Mouse (Mus musculus): ENCODE data around the gene Olfr98. TPM values are rescaled to one million over a fixed set of nuclear protein-coding genes. Genes with fewer than 3 reads are reported as not detected.

The Olfr98 gene
- polyA plus RNA-seq (2014; fragmentation: Illumina TruSeq; extraction: RNeasy Lipid Tissue Mini Kit (QIAGEN cat#74804); ENCODE audit: low read depth, low replicate concordance) = not detected

DNA sequence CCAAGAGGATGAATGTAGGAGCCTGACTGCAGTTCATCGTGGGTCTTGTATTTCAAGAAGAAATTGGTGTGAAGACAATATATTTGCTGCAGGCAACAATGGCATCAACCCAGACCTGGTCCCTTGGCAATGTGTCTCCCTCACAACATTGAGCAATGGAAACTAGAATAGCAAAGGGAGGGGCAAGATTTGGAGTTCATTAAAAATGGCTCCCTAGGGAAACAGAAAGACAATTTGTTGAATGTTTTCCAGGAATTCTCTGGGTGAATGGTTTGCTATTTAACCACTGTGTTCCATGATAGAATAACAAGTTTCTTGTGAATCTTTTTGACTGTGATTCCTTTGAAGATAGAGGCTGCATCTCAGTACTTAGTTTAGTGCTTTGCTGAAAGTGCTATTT lies at the start of gene Olfr98:
Gene Olfr98 (minus strand): TSS at position 124 of the 400 bp plus-strand sequence.

DNA sequence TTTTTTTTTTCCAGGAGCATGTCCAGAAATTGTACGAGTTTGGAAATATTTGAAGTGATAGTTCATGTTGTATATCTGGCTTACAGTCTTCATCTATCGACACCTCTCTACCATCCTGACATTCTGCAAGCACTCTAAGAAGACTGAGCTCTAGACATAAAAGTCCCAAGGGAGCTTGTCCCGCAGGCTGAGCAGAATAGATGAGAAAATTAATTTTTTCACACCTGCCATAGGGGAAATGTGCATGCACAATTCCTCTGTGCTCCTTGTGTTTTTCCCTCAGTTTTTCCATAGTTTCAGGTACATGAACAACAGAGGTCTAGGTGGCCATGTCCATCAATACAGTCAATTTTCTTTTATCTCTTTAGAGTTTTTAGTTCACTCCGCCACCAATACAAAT lies 40.7 kb upstream of the Olfr98 start, which contains the start of gene Olfr101:
Gene Olfr101 (minus strand): TSS at position 101 of the 400 bp plus-strand sequence.

DNA sequence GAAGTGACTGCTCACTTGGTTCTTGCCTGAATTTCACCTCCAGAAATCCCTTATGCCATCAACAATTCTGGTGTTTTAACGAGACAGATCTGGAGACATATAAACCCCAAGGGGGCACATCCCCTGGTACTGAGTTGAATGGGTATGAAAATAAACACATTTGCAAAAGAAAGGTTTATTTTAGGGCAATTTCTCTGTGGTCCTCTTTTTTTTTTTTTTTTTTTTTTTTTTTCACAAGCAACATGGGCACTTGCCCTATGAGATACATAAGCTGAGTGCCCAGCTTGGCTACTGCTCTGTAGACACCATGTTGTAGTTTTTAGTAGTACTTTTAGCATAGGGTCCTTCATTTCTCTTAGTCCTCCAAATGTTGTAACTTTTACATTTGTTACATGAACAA lies 19.8 kb upstream of the Olfr98 start, which contains the start of gene Olfr99:
Gene Olfr99 (minus strand): TSS at position 101 of the 400 bp plus-strand sequence.

DNA sequence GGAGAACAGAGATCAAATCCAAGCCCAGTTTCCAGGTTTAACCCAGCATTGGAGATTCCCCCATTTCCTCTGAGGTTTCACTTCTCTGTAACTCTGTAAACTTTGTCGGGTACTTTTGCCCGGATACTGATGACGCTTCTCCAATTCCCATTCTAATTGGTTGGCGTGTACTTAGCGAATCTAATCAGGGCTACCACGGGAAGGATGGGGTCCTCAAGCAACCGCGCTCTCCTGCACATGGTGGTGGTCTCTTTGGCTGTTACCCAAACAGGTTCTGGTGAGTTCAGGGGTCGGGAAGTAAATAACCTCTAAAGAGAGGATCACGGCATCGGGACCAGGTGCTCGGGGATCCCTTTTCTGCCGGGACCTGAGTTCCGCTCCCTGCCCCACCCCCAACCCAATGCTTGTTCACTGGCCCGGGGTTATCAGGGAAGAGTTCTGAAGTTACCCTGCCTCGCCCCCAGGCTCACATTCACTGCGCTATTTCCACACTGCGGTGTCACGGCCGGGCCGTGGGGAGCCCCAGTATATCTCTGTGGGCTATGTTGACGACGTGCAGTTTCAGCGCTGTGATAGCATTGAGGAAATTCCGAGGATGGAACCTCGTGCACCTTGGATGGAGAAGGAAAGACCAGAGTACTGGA lies 6.6 kb upstream of the Olfr98 start, which contains the start of gene H2-M3:
Gene H2-M3 (plus strand): TSS at position 163 of the 644 bp plus-strand sequence.

DNA sequence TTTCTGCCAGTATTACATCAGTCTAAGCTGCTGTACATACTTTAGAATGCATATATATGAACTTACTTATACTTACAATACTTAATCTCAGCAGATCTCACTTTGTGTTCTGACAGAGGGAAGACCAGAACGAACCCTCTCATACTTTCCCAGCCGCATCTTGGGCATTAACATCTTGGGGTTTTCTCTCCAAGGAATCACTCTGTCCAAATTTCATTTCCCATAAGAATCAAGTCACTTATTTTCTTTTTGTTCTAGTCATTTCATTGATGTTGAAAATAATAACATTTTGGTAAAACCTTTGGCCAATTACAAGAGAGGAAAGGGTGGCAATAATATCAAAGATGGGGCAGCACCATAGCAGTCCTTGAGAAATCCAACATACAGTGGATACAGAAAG lies 26.3 kb downstream of the Olfr98 start, which contains the start of gene Olfr97:
Gene Olfr97 (minus strand): TSS at position 101 of the 400 bp plus-strand sequence.

DNA sequence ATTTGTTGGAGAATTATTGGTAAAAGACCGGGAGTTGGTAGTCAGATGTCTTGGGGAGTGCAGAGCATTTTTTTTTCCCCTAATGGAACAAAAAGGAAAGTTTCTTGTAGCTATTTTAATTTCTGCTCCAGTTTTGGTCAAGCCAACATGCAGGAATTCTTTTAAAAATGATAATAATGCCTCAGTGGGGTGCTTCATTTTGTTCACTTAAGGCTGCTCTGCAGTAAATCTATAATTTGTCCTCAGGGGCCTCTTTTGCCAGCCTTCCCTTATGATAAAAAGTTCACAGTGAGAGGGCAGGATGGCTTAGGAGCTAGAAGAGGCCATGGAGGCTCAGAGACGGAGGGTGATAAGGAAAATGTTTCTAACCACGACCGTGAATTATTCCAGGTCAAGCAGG lies 43.7 kb downstream of the Olfr98 start, which contains the start of gene Olfr96:
Gene Olfr96 (plus strand): TSS at position 301 of the 400 bp plus-strand sequence.

DNA sequence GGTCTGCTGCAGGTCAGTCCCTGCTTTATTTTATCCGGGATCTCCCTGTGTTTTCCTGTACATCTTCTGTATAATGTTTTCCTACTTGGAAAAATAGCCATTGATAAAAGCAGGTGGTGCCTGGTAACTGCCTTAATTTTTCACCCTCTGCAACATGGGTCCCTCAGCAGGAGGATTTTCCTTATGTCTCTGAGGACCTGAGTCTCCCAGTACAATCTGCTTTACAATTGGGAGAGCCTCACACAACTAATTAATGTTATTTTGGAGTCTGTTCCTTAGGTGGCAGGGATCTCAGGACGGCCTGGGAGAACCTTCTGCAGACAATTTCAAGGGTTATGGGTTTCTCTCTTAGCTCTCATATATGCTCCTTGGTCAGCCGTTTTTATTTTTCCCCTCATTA lies 50.5 kb downstream of the Olfr98 start, which contains the start of gene Olfr95:
Gene Olfr95 (minus strand): TSS at position 101 of the 400 bp plus-strand sequence.

Other genes starting within 250 kb of the Olfr98 start
- not detected for gene Mog, start 240.4 kb downstream of the Olfr98 start, polyA plus RNA-seq (2014; fragmentation: Illumina TruSeq; extraction: RNeasy Lipid Tissue Mini Kit (QIAGEN cat#74804); ENCODE audit: low read depth, low replicate concordance)
- gene Gabbr1, start 217.8 kb downstream of the Olfr98 start, polyA plus RNA-seq (2014; fragmentation: Illumina TruSeq; extraction: RNeasy Lipid Tissue Mini Kit (QIAGEN cat#74804); ENCODE audit: low read depth, low replicate concordance) = 34.8 TPM
- not detected for gene Olfr90, start 175.2 kb downstream of the Olfr98 start, polyA plus RNA-seq (2014; fragmentation: Illumina TruSeq; extraction: RNeasy Lipid Tissue Mini Kit (QIAGEN cat#74804); ENCODE audit: low read depth, low replicate concordance)
- gene Olfr91, start 165.5 kb downstream of the Olfr98 start, polyA plus RNA-seq (2014; fragmentation: Illumina TruSeq; extraction: RNeasy Lipid Tissue Mini Kit (QIAGEN cat#74804); ENCODE audit: low read depth, low replicate concordance) = not detected
- gene Olfr92, start 143.7 kb downstream of the Olfr98 start, polyA plus RNA-seq (2014; fragmentation: Illumina TruSeq; extraction: RNeasy Lipid Tissue Mini Kit (QIAGEN cat#74804); ENCODE audit: low read depth, low replicate concordance) = not detected
- not detected for gene Olfr93, start 102.3 kb downstream of the Olfr98 start, polyA plus RNA-seq (2014; fragmentation: Illumina TruSeq; extraction: RNeasy Lipid Tissue Mini Kit (QIAGEN cat#74804); ENCODE audit: low read depth, low replicate concordance)
- not detected for gene Ubd, start 69.9 kb downstream of the Olfr98 start, polyA plus RNA-seq (2014; fragmentation: Illumina TruSeq; extraction: RNeasy Lipid Tissue Mini Kit (QIAGEN cat#74804); ENCODE audit: low read depth, low replicate concordance)
- gene Olfr94, start 62.8 kb downstream of the Olfr98 start, polyA plus RNA-seq (2014; fragmentation: Illumina TruSeq; extraction: RNeasy Lipid Tissue Mini Kit (QIAGEN cat#74804); ENCODE audit: low read depth, low replicate concordance) = not detected
- gene Olfr95, start 50.6 kb downstream of the Olfr98 start, polyA plus RNA-seq (2014; fragmentation: Illumina TruSeq; extraction: RNeasy Lipid Tissue Mini Kit (QIAGEN cat#74804); ENCODE audit: low read depth, low replicate concordance) = not detected
- not detected for gene Olfr96, start 43.6 kb downstream of the Olfr98 start, polyA plus RNA-seq (2014; fragmentation: Illumina TruSeq; extraction: RNeasy Lipid Tissue Mini Kit (QIAGEN cat#74804); ENCODE audit: low read depth, low replicate concordance)
- gene Olfr97, start 26.4 kb downstream of the Olfr98 start, polyA plus RNA-seq (2014; fragmentation: Illumina TruSeq; extraction: RNeasy Lipid Tissue Mini Kit (QIAGEN cat#74804); ENCODE audit: low read depth, low replicate concordance) = not detected
- 0.58 TPM for gene H2-M3, start 6.5 kb upstream of the Olfr98 start, polyA plus RNA-seq (2014; fragmentation: Illumina TruSeq; extraction: RNeasy Lipid Tissue Mini Kit (QIAGEN cat#74804); ENCODE audit: low read depth, low replicate concordance)
- gene Olfr99, start 19.7 kb upstream of the Olfr98 start, polyA plus RNA-seq (2014; fragmentation: Illumina TruSeq; extraction: RNeasy Lipid Tissue Mini Kit (QIAGEN cat#74804); ENCODE audit: low read depth, low replicate concordance) = not detected
- not detected for gene Olfr101, start 40.6 kb upstream of the Olfr98 start, polyA plus RNA-seq (2014; fragmentation: Illumina TruSeq; extraction: RNeasy Lipid Tissue Mini Kit (QIAGEN cat#74804); ENCODE audit: low read depth, low replicate concordance)
- not detected for gene Olfr102, start 53.3 kb upstream of the Olfr98 start, polyA plus RNA-seq (2014; fragmentation: Illumina TruSeq; extraction: RNeasy Lipid Tissue Mini Kit (QIAGEN cat#74804); ENCODE audit: low read depth, low replicate concordance)
- gene Olfr103, start 75.9 kb upstream of the Olfr98 start, polyA plus RNA-seq (2014; fragmentation: Illumina TruSeq; extraction: RNeasy Lipid Tissue Mini Kit (QIAGEN cat#74804); ENCODE audit: low read depth, low replicate concordance) = not detected
- gene Olfr104-ps, start 95.8 kb upstream of the Olfr98 start, polyA plus RNA-seq (2014; fragmentation: Illumina TruSeq; extraction: RNeasy Lipid Tissue Mini Kit (QIAGEN cat#74804); ENCODE audit: low read depth, low replicate concordance) = not detected
- gene Olfr105-ps, start 115.3 kb upstream of the Olfr98 start, polyA plus RNA-seq (2014; fragmentation: Illumina TruSeq; extraction: RNeasy Lipid Tissue Mini Kit (QIAGEN cat#74804); ENCODE audit: low read depth, low replicate concordance) = not detected
- not detected for gene Olfr106-ps, start 126.6 kb upstream of the Olfr98 start, polyA plus RNA-seq (2014; fragmentation: Illumina TruSeq; extraction: RNeasy Lipid Tissue Mini Kit (QIAGEN cat#74804); ENCODE audit: low read depth, low replicate concordance)
- not detected for gene Olfr107, start 135.5 kb upstream of the Olfr98 start, polyA plus RNA-seq (2014; fragmentation: Illumina TruSeq; extraction: RNeasy Lipid Tissue Mini Kit (QIAGEN cat#74804); ENCODE audit: low read depth, low replicate concordance)
- not detected for gene Olfr108, start 181.7 kb upstream of the Olfr98 start, polyA plus RNA-seq (2014; fragmentation: Illumina TruSeq; extraction: RNeasy Lipid Tissue Mini Kit (QIAGEN cat#74804); ENCODE audit: low read depth, low replicate concordance)
- gene Olfr109, start 195.2 kb upstream of the Olfr98 start, polyA plus RNA-seq (2014; fragmentation: Illumina TruSeq; extraction: RNeasy Lipid Tissue Mini Kit (QIAGEN cat#74804); ENCODE audit: low read depth, low replicate concordance) = not detected
- 0.52 TPM for gene H2-M2, start 219.8 kb upstream of the Olfr98 start, polyA plus RNA-seq (2014; fragmentation: Illumina TruSeq; extraction: RNeasy Lipid Tissue Mini Kit (QIAGEN cat#74804); ENCODE audit: low read depth, low replicate concordance)
- gene Olfr110, start 228.7 kb upstream of the Olfr98 start, polyA plus RNA-seq (2014; fragmentation: Illumina TruSeq; extraction: RNeasy Lipid Tissue Mini Kit (QIAGEN cat#74804); ENCODE audit: low read depth, low replicate concordance) = not detected
- not detected for gene Olfr111, start 244.3 kb upstream of the Olfr98 start, polyA plus RNA-seq (2014; fragmentation: Illumina TruSeq; extraction: RNeasy Lipid Tissue Mini Kit (QIAGEN cat#74804); ENCODE audit: low read depth, low replicate concordance)